Mouse (Mus musculus): ENCODE results near the gene Zmym1.
"Not testable (repeated sequence)": the region's sequence is repeated elsewhere in the genome, so short reads cannot be mapped to it uniquely, and the experiment has no call there.

Zmym1 gene

GRCm38 (mm10) chr4:127060585-127061290 lies at the start of gene Zmym1:
Gene Zmym1, minus strand, starts transcription at chr4:127061152.
- peak; percentile 94 for DNase-seq (ENCODE audit: low read depth)

GRCm38 (mm10) chr4:127110570-127110969 lies 49.6 kb upstream of the Zmym1 start:
- no peak for DNase-seq (ENCODE audit: low read depth)

GRCm38 (mm10) chr4:127107566-127107965 lies 46.6 kb upstream of the Zmym1 start:
- no peak for DNase-seq (ENCODE audit: low read depth)

GRCm38 (mm10) chr4:127099552-127099951 lies 38.6 kb upstream of the Zmym1 start:
- DNase-seq (ENCODE audit: low read depth): not testable (repeated sequence)

GRCm38 (mm10) chr4:127095090-127095489 lies 34.1 kb upstream of the Zmym1 start:
- DNase-seq (ENCODE audit: low read depth): peak; percentile 58

- no peak for DNase-seq (ENCODE audit: low read depth)
These were observed 30.2 kb upstream of the Zmym1 start for GRCm38 (mm10) chr4:127091188-127091587.

- no peak for DNase-seq (ENCODE audit: low read depth)
These were observed 24.8 kb upstream of the Zmym1 start for GRCm38 (mm10) chr4:127085761-127086160.

- DNase-seq (ENCODE audit: low read depth): no peak
These were observed 22.2 kb upstream of the Zmym1 start for GRCm38 (mm10) chr4:127083131-127083530.

- DNase-seq (ENCODE audit: low read depth): no peak
These were observed 19.9 kb upstream of the Zmym1 start for GRCm38 (mm10) chr4:127080806-127081205.

GRCm38 (mm10) chr4:127076875-127077548 lies 16.1 kb upstream of the Zmym1 start, which contains the start of gene Zmym6:
Gene Zmym6, plus strand, starts transcription at chr4:127077383.
- DNase-seq (ENCODE audit: low read depth): peak; percentile 95

GRCm38 (mm10) chr4:127074915-127075314 lies 14.0 kb upstream of the Zmym1 start:
- DNase-seq (ENCODE audit: low read depth): peak; percentile 24

GRCm38 (mm10) chr4:127064051-127064450 lies 3.1 kb upstream of the Zmym1 start:
- no peak for DNase-seq (ENCODE audit: low read depth)

GRCm38 (mm10) chr4:127054522-127055198 lies 6.3 kb downstream of the Zmym1 start:
- peak; percentile 34 for DNase-seq (ENCODE audit: low read depth)

GRCm38 (mm10) chr4:127053071-127053470 lies 7.9 kb downstream of the Zmym1 start:
- DNase-seq (ENCODE audit: low read depth): no peak

GRCm38 (mm10) chr4:127051121-127051520 lies 9.8 kb downstream of the Zmym1 start:
- DNase-seq (ENCODE audit: low read depth): no peak

- no peak for DNase-seq (ENCODE audit: low read depth)
These were observed 17.4 kb downstream of the Zmym1 start for GRCm38 (mm10) chr4:127043540-127043939.

GRCm38 (mm10) chr4:127039871-127040483 lies 21.0 kb downstream of the Zmym1 start:
- DNase-seq (ENCODE audit: low read depth): peak; percentile 18

- DNase-seq (ENCODE audit: low read depth): peak; percentile 15
These were observed 22.1 kb downstream of the Zmym1 start for GRCm38 (mm10) chr4:127038828-127039349.

GRCm38 (mm10) chr4:127037908-127038827 lies 22.8 kb downstream of the Zmym1 start:
- peak; percentile 16 for DNase-seq (ENCODE audit: low read depth)

GRCm38 (mm10) chr4:127037158-127037557 lies 23.8 kb downstream of the Zmym1 start:
- DNase-seq (ENCODE audit: low read depth): peak; percentile 28

Data from naive thymus-derived CD4-positive, alpha-beta T cell, adult 2 months (primary cell).